Mouse (Mus musculus): Measurements from ENCODE around the gene Fgf10.

DNA sequence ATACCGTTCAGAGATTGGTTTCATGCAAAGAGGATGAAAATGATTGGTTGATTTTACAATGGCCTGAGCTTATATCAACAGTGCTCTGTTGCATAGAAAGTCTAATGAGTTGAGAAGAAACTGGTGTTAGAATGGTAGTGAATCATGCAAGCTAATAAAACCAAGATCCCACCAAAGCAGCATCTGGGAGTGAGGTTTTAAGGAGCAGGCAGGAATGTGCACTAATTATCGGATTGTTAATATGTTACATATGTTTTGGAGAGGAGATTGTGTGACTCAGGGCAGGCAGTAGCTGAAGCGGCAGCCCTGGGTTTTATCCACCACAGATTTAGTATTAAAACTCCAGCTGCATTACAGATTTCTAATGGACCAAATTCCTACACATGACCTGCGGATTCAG lies 76.8 kb downstream of the Fgf10 start:
- no peak for TF ChIP-seq MAX (IDR thresholded peaks at IDR 0.05; ENCODE audit: low read length)
- no peak for TF ChIP-seq POLR2AphosphoS2 (IDR thresholded peaks at IDR 0.05; ENCODE audit: low read length)
- TF ChIP-seq TBP (IDR thresholded peaks at IDR 0.05; ENCODE audit: low read depth, low read length): no peak
- no peak for TF ChIP-seq ZKSCAN1 (IDR thresholded peaks at IDR 0.05; ENCODE audit: low read depth, low read length)
- TF ChIP-seq SIN3A (IDR thresholded peaks at IDR 0.05; ENCODE audit: low read length): no peak
- TF ChIP-seq NELFE (IDR thresholded peaks at IDR 0.05; ENCODE audit: low read depth, low read length): no peak
- no peak for TF ChIP-seq POLR2AphosphoS5 (IDR thresholded peaks at IDR 0.05; ENCODE audit: borderline replicate concordance, low read depth, low read length)
- TF ChIP-seq MAFK (IDR thresholded peaks at IDR 0.05; ENCODE audit: borderline replicate concordance, low read depth, low read length): no peak
